Mouse (Mus musculus) splenic B cell, adult 2 months (primary cell): ENCODE data around the gene Rnf220.

Experiments used
- DNase-seq: peaks from one replicate; pipeline ENCODE4 v3.0.0-alpha.2; 2011; ENCODE audit warnings: low read depth, low spot score
- H3K27me3 ChIP-seq: 2 replicates; pipeline ENCODE4 v1.6.1; 2012; ENCODE audit warnings: mild to moderate bottlenecking, low read length, moderate library complexity, mixed read lengths; ENCODE audit not compliant: control insufficient read depth, poor library complexity, insufficient read depth, severe bottlenecking
- H3K36me3 ChIP-seq: 2 replicates; pipeline ENCODE4 v1.6.1; 2012; ENCODE audit warnings: mild to moderate bottlenecking, low read length, moderate library complexity, mixed read lengths; ENCODE audit not compliant: control insufficient read depth, poor library complexity, insufficient read depth, severe bottlenecking

Gene Rnf220

DNA sequence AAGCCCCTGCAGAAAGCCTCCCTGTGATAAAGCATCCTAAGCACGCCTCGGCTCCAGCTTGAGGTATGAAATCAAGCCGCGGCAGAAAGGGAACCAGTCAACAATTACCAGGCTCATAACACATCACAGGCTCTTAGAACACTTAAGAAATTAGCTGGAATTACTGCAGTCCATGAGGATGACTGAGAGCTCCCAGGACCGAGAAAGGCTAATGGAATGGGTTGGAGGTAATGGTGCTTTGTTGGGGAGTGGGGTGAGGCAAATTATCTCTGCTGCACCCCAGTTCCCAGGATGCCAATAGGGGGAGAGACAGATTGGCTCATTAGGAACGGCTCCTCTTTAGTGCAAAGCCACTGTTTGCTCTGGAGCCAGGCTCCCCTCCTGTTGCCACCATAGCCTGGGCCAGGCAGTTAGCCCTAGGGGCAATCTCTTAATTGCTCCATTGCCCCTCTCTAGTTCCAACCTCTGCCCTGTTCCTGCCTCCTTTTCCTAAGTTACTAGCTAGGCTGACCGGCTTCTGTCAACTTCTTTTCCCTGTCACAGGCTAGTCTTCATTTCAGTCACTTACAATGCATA is 262.6 kb downstream of the Rnf220 start:
- Histone ChIP-seq H3K27me3 (no peaks in the 10 kb centered on the region), H3K36me3 (no peaks in the 10 kb centered on the region)
- DNase-seq = no peak

DNA sequence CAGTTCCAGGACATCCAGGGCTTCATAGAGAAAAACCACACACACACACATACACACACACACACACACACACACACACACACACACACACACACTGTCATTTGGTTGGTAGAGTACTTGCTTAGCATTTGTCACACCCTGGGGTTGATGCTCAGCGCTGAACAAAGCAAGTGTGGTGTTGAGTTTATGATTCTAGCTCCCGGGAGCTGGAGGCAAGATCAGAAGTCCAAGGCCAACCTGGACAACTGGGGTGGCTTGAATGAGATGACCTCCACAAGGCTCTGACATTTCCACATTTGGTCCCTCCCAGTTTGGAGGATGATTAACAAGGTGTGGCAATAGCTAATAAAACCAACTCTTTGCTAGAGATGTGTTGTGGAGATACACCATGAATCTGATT is 265.6 kb downstream of the Rnf220 start:
- H3K27me3 ChIP-seq = no peaks in the 10 kb centered on the region
- no peak for DNase-seq
- H3K36me3 ChIP-seq = no peaks in the 10 kb centered on the region

DNA sequence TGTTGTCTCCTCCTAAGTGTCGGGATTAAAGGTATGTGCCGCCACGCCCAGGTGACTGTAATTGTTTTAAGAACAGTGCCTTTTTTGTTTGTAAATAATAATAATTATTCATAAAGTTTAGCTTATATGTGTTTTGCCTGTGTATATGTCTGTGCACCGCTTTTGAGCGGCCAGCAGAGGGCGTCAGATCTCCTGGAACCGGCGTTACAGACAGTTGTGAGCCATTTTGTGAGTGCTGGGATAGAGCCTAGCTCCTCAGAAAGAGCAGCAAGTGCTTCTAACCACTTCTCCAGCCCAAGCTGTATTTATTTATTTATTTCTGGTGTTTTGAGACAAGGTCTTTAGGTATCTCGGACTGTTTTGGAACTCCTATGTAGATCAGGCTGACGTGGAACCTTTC is 266.5 kb downstream of the Rnf220 start:
- DNase-seq = no peak
- Histone ChIP-seq H3K36me3 (no peaks in the 10 kb centered on the region), H3K27me3 (no peaks in the 10 kb centered on the region)

DNA sequence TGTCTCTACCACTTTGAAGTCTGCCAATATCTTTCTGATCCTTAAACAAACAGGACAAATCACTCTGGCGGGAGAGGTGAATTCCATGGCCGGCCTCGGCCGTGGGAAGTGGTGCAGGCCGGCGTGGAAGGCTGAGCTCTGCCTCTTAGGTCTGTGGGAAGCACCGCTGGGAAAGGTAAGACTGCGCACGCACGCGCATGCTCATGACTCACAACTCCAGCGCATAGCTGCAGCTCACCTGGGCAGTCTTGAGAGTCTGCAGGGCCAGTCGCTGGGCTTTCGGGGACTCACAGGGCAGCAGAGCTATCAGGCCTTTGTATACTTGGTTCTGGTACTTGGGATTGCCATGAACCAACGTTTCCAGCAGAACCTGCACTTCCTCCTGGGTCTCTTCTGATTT is 267.3 kb downstream of the Rnf220 start:
- no peaks in the 10 kb centered on the region for H3K27me3 ChIP-seq
- no peak for DNase-seq

DNA sequence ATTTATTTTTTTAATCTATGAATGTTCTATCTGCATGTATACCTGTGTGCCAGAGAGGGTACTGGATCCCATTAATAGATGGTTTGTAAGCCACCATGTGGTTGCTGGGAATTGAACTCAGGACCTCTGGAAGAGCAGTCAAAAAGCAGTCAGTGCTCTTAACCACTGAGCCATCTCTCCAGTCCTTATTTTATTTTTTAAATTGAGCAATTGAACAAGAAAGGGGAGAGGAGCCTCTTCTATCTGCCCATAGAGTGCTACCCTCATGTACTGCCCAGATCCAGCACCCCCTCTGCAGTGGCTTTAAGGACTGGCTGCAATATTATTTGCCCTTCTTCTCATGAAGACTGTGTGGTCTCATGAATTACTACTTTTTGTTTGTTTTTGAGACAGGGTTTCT is 271.6 kb downstream of the Rnf220 start:
- H3K36me3 ChIP-seq = no peaks in the 10 kb centered on the region
- H3K27me3 ChIP-seq = no peaks in the 10 kb centered on the region
- no peak for DNase-seq

More for the DNA sequence above, 267.3 kb downstream of the Rnf220 start:
- H3K36me3 ChIP-seq = no peaks in the 10 kb centered on the region

DNA sequence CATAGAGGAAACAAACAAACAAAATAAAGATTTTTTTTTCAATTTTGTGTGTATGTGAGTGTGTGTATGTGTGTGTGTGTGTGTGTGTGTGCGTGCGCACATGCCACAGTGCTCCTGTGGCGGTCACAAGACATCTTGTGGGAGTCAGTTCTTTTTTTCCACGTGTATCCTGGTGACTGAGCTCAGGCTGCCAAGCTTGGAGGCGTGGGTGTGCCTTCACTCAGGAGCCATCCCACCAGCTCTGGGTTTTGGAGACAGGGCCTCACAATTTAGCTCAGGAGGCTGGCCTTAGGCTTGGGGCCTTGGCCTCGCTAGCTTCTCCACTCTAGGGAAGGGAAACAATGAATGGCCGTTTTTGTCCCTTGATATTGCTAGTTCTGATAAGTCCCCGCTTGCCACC is 272.7 kb downstream of the Rnf220 start:
- no peak for DNase-seq

DNA sequence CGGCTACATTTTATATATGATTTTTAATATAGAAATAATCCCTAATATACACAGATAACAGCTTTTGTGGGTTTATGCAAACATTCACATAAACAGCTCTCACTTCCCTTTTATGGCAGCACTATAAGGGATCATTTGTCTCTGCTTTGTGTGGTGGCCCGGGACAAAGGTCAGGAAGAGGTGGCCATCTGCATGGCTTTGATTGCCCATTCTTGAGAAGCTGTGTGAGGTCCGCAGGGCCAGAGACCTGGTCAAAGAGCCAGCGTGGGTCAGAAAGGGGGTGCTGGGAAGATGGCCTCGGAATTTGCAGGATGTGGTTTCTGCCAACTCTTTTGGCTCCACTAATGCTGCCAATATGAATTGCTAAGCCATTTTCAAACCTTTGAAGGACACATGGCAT is 273.9 kb downstream of the Rnf220 start:
- no peaks in the 10 kb centered on the region for H3K27me3 ChIP-seq
- no peak for DNase-seq

More for the DNA sequence above, 272.7 kb downstream of the Rnf220 start:
- H3K36me3 ChIP-seq = no peaks in the 10 kb centered on the region
- no peaks in the 10 kb centered on the region for H3K27me3 ChIP-seq

DNA sequence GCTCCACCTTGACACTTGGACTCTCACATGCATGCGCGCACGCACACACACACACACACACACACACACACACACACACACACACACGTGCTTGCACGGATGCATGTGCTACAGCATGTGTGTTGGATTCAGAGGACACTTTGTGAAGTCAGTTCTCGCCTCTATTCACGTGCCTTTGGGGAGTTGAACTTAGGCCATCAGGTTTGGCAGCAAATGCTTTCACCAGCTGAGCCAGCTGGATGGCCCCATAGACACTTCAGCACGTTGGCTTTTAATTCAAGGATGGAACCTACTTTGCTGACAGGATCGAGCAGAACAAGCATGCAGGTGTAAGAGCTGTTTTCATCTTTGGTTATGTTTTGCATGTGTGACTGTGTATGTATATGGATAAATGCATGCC is 275.0 kb downstream of the Rnf220 start:
- no peaks in the 10 kb centered on the region for H3K27me3 ChIP-seq
- no peak for DNase-seq
- no peaks in the 10 kb centered on the region for H3K36me3 ChIP-seq

More for the DNA sequence above, 273.9 kb downstream of the Rnf220 start:
- no peaks in the 10 kb centered on the region for H3K36me3 ChIP-seq
